Mouse (Mus musculus) left cerebral cortex, adult 18-20 months (tissue): Measurements from ENCODE around the gene 1700025G04Rik. TPM values are rescaled to one million over a fixed set of nuclear protein-coding genes. Genes with fewer than 3 reads are reported as not detected.
"Not testable (repeated sequence)": the region's sequence is repeated elsewhere in the genome, so short reads cannot be mapped to it uniquely, and the experiment has no call there.

ENCODE experiments used
- DNase-seq, 2 experiments: peaks; one replicate each; pipeline ENCODE4 v3.0.0; 2021 to 2022; ENCODE audit warnings: low spot score in 2 of 2, mixed read lengths in 1 of 2
- total RNA-seq, 2 experiments: library from RNA; stranded (reverse); gene quantifications; 2 replicates each; pipeline ENCODE4 v1.2.3; 2021

The 1700025G04Rik gene
- total RNA-seq, 2 experiments from 2014 or later: 69.7 to 72.8 TPM

- no peak for DNase-seq
These were observed 278.5 kb downstream of the 1700025G04Rik start for GRCm38 (mm10) chr1:151811456-151811855.

GRCm38 (mm10) chr1:151810628-151811421 is 279.1 kb downstream of the 1700025G04Rik start:
- DNase-seq: no peak

- no peak for DNase-seq
These were observed 282.6 kb downstream of the 1700025G04Rik start for GRCm38 (mm10) chr1:151807286-151807685.

- DNase-seq: not testable (repeated sequence)
These were observed 287.1 kb downstream of the 1700025G04Rik start for GRCm38 (mm10) chr1:151802795-151803194.
